Mouse (Mus musculus): ENCODE results near the gene Babam1. TPM values are rescaled to one million over a fixed set of nuclear protein-coding genes. Genes with fewer than 3 reads are reported as not detected.
A peak's percentile ranks its signal among the peaks of the same experiment; 100 is the strongest.

Gene Babam1
- polyA plus RNA-seq, 1 experiment from 2014 or later: 93.1 TPM

DNA sequence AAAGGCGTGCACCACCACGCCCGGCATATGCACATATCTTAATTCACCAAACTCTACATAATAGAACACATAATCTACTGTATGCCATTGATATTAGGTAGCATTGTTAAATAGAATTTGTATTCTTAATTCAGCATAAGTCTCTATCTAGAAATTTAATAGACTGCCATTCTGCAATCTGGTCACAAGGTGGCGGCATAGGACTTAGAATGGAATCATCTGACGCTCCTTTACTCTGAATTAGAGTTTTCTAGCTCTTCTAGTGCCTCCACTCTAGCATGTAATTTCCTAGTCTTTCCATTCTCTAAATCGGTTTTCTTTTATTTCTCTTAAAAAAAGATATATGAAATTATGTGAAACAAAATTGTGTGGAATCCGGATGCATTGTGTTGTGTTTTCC lies 44.7 kb downstream of the Babam1 start:
- Histone ChIP-seq H3K4me2 (replicated peaks) (no peak overlapping the region), H3K27ac (no peak overlapping the region), H3K36me3 (no peaks in the 10 kb centered on the region), H3K9me3 (no peaks in the 10 kb centered on the region), H3K4me1 (peaks cover 4% of the 10 kb centered on the region; the same call in 1 of the 2 replicates), H3K9ac (no peak overlapping the region), H3K27me3 (peaks cover 12% of the 10 kb centered on the region), H3K4me3 (no peak overlapping the region)
- peak; percentile 57; the same call in 1 of the 2 replicates for ATAC-seq (ENCODE audit: low FRiP score, low read depth)
- 1% methylated on average over 7 of the region's 7 CpGs for whole genome bisulfite sequencing

DNA sequence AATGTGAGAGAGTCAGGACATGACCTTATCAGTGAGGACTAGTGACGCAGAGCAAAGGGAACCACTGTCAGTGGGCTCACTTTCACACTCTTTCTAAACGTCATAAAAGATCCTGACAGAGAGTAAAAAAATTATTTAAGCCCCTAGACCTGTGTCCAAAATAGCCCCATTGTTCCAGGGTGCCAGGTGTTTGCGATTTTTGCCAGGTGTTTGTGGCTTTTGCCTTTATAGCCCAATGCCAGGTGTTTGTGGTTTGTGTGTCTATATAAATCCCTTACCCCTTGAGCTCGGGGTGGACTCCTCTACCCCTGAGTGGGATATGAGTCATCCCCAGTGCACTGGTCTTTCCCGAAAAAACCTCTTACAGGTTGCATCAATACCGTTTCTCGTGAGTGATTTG lies 48.4 kb downstream of the Babam1 start:
- Histone ChIP-seq H3K4me1 (peaks cover 4% of the 10 kb centered on the region; the same call in 1 of the 2 replicates), H3K9me3 (no peaks in the 10 kb centered on the region), H3K27ac (no peak overlapping the region), H3K9ac (no peak overlapping the region), H3K27me3 (peaks cover 5% of the 10 kb centered on the region), H3K36me3 (no peaks in the 10 kb centered on the region), H3K4me3 (no peak overlapping the region), H3K4me2 (replicated peaks) (no peak overlapping the region)
- ATAC-seq (ENCODE audit: low FRiP score, low read depth): no peak
- WGBS: 59% methylated on average over 7 of the region's 7 CpGs

DNA sequence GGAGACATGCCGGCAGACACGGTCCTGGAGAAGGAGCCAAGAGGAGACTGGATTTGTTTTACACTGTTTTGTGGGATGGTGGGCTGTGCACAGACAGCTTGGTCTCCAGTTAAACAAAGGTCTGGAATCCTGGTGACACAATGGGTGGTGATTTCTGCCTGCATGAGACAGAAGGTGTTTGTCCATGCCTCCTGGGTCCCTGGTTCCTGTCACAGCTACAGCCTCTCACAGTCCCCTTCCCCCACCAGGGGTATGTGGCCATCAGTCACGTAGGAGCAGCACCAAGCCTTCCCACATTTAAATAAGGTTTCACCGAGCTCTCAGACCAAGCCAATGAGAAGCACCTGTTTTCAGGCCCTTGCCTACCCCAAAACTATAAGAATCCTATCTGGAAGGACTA lies 54.7 kb downstream of the Babam1 start:
- WGBS: 58% methylated on average over 4 of the region's 4 CpGs
- no peak for ATAC-seq (ENCODE audit: low FRiP score, low read depth)
- H3K4me2 ChIP-seq (replicated peaks): no peak overlapping the region
- H3K4me3 ChIP-seq: no peak overlapping the region
- no peak overlapping the region for H3K9ac ChIP-seq
- 0 out of 2 replicates have a peak, but pooled peaks cover 5% of the 10 kb centered on the region for H3K4me1 ChIP-seq
- H3K9me3 ChIP-seq: no peaks in the 10 kb centered on the region
- no peaks in the 10 kb centered on the region for H3K27me3 ChIP-seq
- peaks cover 2% of the 10 kb centered on the region; the same call in 1 of the 2 replicates for H3K36me3 ChIP-seq
- no peak overlapping the region for H3K27ac ChIP-seq

DNA sequence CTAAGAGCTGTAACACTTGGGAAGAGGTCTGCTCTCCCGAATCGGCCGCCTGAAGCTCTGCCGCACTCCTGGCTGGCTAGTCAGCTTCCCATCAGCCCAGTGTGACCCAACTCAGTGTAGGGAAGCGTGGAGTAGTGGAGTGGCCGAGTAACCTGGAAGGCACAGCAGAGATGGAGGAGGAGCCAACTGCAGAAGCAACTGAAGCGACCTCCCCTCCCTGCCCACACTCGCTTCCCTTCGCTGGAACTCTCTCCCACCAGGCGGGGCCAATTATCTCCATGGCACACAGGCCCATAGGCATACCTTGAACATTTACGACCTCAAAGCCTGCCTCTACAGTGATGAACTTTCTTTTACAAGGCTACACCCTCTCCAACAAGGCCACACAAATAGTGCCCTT lies 55.1 kb downstream of the Babam1 start:
- Histone ChIP-seq H3K4me3 (no peak overlapping the region), H3K4me1 (0 out of 2 replicates have a peak, but pooled peaks cover 5% of the 10 kb centered on the region), H3K27me3 (no peaks in the 10 kb centered on the region), H3K27ac (no peak overlapping the region), H3K36me3 (peaks cover 7% of the 10 kb centered on the region), H3K4me2 (replicated peaks) (no peak overlapping the region), H3K9ac (no peak overlapping the region), H3K9me3 (no peaks in the 10 kb centered on the region)
- no peak for ATAC-seq (ENCODE audit: low FRiP score, low read depth)
- WGBS: 31% methylated on average over 11 of the region's 11 CpGs

DNA sequence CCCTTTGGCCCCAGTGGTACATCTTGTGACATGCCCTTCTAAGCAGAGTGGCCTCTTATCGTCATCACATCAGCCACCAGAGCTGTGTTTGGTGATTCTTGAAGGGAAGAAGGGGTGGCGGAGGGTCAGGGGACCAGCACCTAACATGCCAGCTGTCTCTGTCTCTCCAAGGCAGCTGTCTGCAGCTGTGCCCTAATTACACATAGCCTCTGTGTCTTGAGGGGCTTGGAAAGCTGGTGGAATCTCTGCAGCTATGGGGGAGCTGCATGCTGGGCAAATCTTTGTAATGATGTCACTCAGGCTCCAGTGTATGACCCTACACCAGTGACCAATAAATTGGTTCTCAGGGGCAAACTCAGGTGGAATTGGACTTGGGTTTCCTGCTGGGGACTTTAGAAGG lies 56.0 kb downstream of the Babam1 start:
- peaks cover 15% of the 10 kb centered on the region for H3K36me3 ChIP-seq
- ATAC-seq (ENCODE audit: low FRiP score, low read depth): 0 out of 2 replicates have a peak, but pooled peaks have one; percentile 58
- no peak overlapping the region for H3K9ac ChIP-seq
- 0 out of 2 replicates have a peak, but pooled peaks cover 5% of the 10 kb centered on the region for H3K4me1 ChIP-seq
- 85% methylated on average over 2 of the region's 2 CpGs for WGBS
- H3K27ac ChIP-seq: no peak overlapping the region
- no peak overlapping the region for H3K4me2 ChIP-seq (replicated peaks)
- no peaks in the 10 kb centered on the region for H3K9me3 ChIP-seq
- no peaks in the 10 kb centered on the region for H3K27me3 ChIP-seq
- H3K4me3 ChIP-seq: no peak overlapping the region

Other genes with a start within 250 kb of the Babam1 start
- 24.9 and 27.2 TPM in 2 replicates for gene Myo9b, start 124.1 kb upstream of the Babam1 start, polyA plus RNA-seq (2015; fragmentation: Nextera tagmentation; extraction: Ambion mirVana)
- 58.2 and 58.3 TPM in 2 replicates for gene Haus8, start 123.9 kb upstream of the Babam1 start, polyA plus RNA-seq (2015; fragmentation: Nextera tagmentation; extraction: Ambion mirVana)
- 108 and 110 TPM in 2 replicates for gene Use1, start 30.0 kb upstream of the Babam1 start, polyA plus RNA-seq (2015; fragmentation: Nextera tagmentation; extraction: Ambion mirVana)
- gene Ocel1, start 25.6 kb upstream of the Babam1 start, polyA plus RNA-seq (2015; fragmentation: Nextera tagmentation; extraction: Ambion mirVana): 3.1 and 4.1 TPM in 2 replicates
- gene Nr2f6, start 14.9 kb upstream of the Babam1 start, polyA plus RNA-seq (2015; fragmentation: Nextera tagmentation; extraction: Ambion mirVana): 38.2 and 43.7 TPM in 2 replicates
- gene Ushbp1, start 1.1 kb upstream of the Babam1 start, polyA plus RNA-seq (2015; fragmentation: Nextera tagmentation; extraction: Ambion mirVana): 8.1 and 8.2 TPM in 2 replicates
- 40.7 and 41.9 TPM in 2 replicates for gene Ankle1, start 9.1 kb downstream of the Babam1 start, polyA plus RNA-seq (2015; fragmentation: Nextera tagmentation; extraction: Ambion mirVana)
- 75.2 and 75.7 TPM in 2 replicates for gene Abhd8, start 66.8 kb downstream of the Babam1 start, polyA plus RNA-seq (2015; fragmentation: Nextera tagmentation; extraction: Ambion mirVana)
- gene Mrpl34, start 68.1 kb downstream of the Babam1 start, polyA plus RNA-seq (2015; fragmentation: Nextera tagmentation; extraction: Ambion mirVana): 151 and 152 TPM in 2 replicates
- 98.8 and 105 TPM in 2 replicates for gene Dda1, start 72.3 kb downstream of the Babam1 start, polyA plus RNA-seq (2015; fragmentation: Nextera tagmentation; extraction: Ambion mirVana)
- 1.5 and 1.7 TPM in 2 replicates for gene Ano8, start 89.1 kb downstream of the Babam1 start, polyA plus RNA-seq (2015; fragmentation: Nextera tagmentation; extraction: Ambion mirVana)
- 23.6 and 25.0 TPM in 2 replicates for gene Gtpbp3, start 91.2 kb downstream of the Babam1 start, polyA plus RNA-seq (2015; fragmentation: Nextera tagmentation; extraction: Ambion mirVana)
- gene Plvap, start 114.9 kb downstream of the Babam1 start, polyA plus RNA-seq (2015; fragmentation: Nextera tagmentation; extraction: Ambion mirVana): 58.5 and 59.4 TPM in 2 replicates
- 0.41 and 0.78 TPM in 2 replicates for gene Ccdc194, start 128.8 kb downstream of the Babam1 start, polyA plus RNA-seq (2015; fragmentation: Nextera tagmentation; extraction: Ambion mirVana)
- 21.0 and 22.3 TPM in 2 replicates for gene Bst2, start 140.6 kb downstream of the Babam1 start, polyA plus RNA-seq (2015; fragmentation: Nextera tagmentation; extraction: Ambion mirVana)
- gene Mvb12a, start 146.1 kb downstream of the Babam1 start, polyA plus RNA-seq (2015; fragmentation: Nextera tagmentation; extraction: Ambion mirVana): 80.7 and 83.6 TPM in 2 replicates
- 0.27 and 0.64 TPM in 2 replicates for gene Tmem221, start 162.0 kb downstream of the Babam1 start, polyA plus RNA-seq (2015; fragmentation: Nextera tagmentation; extraction: Ambion mirVana)
- gene Nxnl1, start 169.7 kb downstream of the Babam1 start, polyA plus RNA-seq (2015; fragmentation: Nextera tagmentation; extraction: Ambion mirVana): not detected in 2 replicates
- 52.2 and 52.3 TPM in 2 replicates for gene Slc27a1, start 172.0 kb downstream of the Babam1 start, polyA plus RNA-seq (2015; fragmentation: Nextera tagmentation; extraction: Ambion mirVana)
- 210 and 212 TPM in 2 replicates for gene Pgls, start 195.3 kb downstream of the Babam1 start, polyA plus RNA-seq (2015; fragmentation: Nextera tagmentation; extraction: Ambion mirVana)
- gene Fam129c, start 200.8 kb downstream of the Babam1 start, polyA plus RNA-seq (2015; fragmentation: Nextera tagmentation; extraction: Ambion mirVana): 4.0 and 5.7 TPM in 2 replicates
- gene Colgalt1, start 214.1 kb downstream of the Babam1 start, polyA plus RNA-seq (2015; fragmentation: Nextera tagmentation; extraction: Ambion mirVana): 85.6 and 87.6 TPM in 2 replicates

Data from limb, embryonic 13.5 days (tissue).